Mouse (Mus musculus): ENCODE measurements around the gene Unc5cl.
"Not testable (repeated sequence)": the region's sequence is repeated elsewhere in the genome, so short reads cannot be mapped to it uniquely, and the experiment has no call there.

GRCm38 (mm10) chr17:48474282-48474681, 19.6 kb downstream of the Unc5cl start:
- TF ChIP-seq CTCF, EP300 (IDR thresholded peaks at IDR 0.05): not testable (repeated sequence)

All from lung, postnatal 0 days (tissue).